Mouse (Mus musculus) hindlimb bud, embryonic 11.5 days (tissue): ENCODE results near the gene Slc2a4.
"Not testable (repeated sequence)": the region's sequence is repeated elsewhere in the genome, so short reads cannot be mapped to it uniquely, and the experiment has no call there.

ENCODE experiments used
- DNase-seq: peaks from one replicate; pipeline ENCODE4 v3.0.0-alpha.2; 2012; ENCODE audit warnings: low read depth, low spot score; ENCODE audit errors: extremely low spot score

Gene Slc2a4

DNA sequence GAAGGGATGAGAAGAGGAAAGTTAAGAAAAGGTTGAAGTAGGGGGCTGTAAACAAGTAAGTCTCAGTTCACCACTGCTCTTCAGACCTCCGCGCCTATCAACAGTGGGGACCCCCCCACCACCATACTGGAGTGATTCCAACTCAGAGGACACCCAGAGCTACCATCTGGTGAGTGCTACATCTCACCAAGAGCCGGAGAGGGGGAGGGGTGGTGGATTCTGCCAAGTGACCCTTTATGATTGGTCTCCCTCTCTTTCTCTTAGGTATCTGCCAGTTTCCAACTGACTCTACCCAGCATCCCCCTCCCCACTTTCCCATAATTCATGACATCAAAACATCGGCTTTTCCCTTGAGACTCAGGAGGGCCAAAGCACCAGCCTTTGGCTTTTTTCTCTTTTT is 7.0 kb downstream of the Slc2a4 start:
- DNase-seq: no peak

DNA sequence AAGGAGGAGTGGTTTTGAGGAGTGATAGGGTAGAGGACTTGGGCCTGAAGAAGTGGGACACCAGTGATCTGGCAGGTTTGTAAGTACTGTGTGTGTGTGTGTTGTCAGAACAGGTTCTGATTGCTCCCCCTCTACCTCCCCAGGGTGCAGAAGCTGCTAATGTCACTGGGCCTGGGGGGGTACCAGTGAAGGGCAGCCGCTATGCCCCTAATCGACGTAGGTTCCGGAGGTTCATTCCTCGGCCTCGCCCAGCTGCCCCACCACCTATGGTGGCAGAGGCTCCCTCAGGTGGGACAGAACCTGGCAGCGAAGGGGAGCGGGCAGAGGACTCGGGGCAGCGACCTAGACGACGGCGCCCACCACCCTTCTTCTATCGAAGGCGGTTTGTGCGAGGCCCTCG is 8.3 kb downstream of the Slc2a4 start:
- DNase-seq: no peak

DNA sequence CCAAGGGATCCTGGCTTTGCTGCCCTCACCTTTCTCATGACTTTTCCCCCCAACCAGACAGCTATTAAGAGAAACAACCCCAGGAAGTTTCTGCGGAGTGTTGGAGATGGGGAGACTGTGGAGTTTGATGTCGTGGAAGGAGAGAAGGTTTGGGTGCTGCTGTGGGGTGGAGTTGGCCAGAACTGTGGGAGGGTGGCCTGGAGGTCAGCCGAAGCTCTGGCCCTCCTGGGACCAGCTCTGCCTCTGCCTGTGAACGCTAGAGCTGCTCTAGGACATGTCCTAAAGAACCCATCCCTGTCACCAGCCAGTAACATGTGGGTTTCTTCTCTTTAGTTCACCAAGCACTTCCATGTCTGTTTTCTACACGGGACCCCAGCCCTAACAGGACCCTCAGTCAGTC is 8.8 kb downstream of the Slc2a4 start:
- no peak for DNase-seq

DNA sequence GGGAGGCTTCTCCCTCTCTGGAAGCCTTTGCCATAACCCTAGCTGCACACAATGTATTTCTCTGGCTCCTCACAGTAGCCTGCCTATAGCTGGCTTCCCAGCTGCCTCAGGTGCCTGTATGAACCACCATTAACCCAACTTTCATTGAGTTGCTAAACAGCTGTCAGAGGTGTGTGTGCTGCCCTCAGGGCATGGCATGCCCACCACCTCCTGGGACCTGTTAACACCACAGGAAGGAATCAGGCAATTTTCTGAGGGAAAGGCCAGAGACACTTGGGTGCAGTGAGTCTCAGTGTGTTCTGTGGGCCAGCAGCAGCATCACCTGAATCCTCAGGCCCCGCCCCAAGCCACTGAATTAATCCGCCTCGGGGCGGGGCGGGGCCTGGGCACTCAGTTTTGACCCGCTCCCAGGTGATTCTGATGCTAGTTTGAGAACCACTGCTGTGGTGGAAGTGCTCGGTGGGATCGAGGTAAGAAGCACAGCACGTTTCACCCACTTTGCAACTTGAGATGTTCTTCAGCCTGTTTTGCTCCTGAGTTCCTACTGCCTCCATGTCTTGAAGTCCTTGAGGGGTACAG is 9.5 kb downstream of the Slc2a4 start:
- DNase-seq: no peak

DNA sequence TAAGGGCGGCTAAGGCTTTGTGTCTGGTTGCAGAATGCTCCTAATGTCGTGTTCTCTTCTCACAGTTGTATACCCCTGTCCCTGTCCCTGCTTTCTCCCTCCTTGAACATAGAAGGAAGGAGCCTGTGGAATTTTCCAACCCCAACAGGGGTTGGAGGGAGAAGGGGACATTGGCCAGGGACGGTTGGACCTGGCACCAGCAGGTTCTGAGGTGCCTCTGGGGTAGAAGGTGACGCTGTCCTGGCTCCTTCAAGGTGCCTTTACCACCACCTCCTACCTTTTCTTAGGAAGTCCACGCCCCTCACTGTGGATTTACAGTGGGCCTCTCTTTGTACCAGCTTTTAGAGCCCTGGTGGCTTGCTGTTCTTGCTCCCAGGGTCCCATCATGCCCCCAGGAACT is 10.2 kb downstream of the Slc2a4 start:
- no peak for DNase-seq

DNA sequence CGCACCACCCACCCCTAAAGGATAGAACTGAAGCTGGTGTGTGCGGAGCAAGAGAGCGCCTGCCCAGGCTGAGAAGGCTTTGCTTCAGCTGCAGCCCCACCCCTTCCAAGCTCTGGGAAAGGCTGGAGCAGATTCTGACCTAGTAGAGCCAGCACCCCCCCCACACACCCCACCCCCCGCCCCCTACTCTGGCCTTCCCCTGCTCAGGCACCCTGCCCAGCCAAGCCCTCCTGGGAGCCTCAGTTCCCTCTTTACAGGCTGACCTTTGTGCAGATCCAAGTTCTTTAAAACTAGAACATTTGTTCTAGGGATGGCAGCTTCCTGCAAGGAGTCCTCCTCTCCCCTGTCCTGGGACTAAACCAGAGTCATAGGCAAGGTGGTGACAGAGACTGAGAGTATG is 10.6 kb downstream of the Slc2a4 start:
- no peak for DNase-seq

DNA sequence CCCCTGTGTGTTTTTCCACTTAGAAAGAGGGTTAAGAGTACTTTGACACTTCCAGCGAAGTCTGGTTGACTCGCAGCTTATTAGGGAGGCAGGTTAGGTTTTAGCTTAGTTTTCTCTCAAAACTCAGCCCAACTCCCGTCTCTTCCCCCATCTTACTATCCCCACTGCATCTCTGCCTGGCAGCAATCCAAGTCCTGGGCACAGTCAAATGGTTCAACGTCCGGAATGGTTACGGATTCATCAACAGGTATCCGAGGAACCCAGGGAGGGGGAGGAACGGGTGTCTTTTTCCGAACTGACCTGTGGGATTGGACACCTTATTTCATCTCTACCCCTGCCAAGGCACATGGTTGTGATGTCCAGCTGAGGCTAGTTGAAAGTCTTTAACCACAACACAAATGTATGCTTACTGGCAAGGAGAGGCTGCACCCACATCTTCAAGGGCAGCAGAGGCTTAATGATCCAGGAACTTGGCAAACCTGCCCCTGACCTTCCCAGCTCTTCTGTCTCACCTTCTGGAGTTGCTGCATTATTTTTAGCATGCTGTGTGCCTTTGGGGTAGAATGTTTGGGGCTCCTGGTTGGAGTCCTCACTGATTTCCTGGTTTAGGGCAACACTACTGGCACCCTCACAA is 11.2 kb downstream of the Slc2a4 start:
- no peak for DNase-seq

DNA sequence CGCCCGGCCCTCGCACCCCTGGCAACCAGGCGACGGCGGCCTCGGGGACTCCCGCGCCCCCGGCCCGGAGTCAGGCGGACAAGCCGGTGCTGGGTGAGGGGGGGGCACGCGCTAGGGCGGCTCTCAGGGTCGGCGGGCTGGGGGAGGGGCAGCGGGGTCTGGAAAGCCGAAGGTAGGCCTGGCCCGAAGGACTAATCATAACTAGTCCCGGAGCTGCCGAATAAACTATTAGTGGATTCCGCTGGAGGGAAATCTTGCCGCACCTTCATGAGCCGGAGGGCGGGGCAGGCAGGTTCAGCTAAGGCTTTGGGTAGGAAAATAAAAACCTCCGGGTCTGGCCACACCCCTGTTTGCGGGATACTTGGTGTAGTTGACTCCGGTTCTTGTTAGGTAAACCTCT is 11.8 kb downstream of the Slc2a4 start:
- DNase-seq: no peak

DNA sequence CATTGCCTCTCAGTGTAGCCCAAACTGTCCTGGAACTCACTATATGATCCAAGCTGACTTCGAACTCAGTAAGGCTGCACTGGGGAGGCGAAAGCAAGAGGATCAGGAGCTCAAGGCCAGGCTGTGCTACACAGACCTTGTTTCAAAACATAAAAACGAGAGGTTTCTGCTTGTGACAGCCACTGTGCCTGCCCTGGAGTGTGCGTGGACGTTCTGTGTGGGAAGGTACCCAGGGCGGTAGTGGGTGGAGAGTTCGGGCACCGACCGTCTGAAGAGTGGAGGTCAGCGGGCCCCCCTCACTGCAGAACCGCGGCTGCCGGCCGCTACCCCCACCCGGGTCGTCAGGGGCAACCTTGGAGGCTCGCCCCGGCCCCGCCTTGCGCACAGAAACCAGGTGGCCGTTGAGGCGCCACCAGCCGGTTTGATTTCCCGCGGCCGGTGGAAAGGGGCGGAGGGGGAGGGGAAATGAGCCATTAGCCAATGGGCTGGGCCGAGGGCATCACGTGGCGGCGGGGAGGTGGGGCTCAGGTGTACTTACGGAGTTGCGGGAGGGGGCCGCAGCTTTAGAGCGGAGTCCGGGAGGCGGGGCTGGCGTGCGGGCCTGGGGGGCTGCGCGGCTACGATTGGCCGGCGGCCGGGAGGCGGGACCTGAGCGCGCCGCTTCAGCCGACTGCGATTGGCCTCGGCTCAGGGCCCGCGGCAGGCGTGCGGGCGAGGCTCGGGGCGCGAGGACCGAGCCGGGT is 12.7 kb downstream of the Slc2a4 start, which contains the start of gene Ybx2:
Gene Ybx2 (plus strand): TSS at position 660 of the 743 bp plus-strand sequence.
- peak; percentile 33 for DNase-seq

DNA sequence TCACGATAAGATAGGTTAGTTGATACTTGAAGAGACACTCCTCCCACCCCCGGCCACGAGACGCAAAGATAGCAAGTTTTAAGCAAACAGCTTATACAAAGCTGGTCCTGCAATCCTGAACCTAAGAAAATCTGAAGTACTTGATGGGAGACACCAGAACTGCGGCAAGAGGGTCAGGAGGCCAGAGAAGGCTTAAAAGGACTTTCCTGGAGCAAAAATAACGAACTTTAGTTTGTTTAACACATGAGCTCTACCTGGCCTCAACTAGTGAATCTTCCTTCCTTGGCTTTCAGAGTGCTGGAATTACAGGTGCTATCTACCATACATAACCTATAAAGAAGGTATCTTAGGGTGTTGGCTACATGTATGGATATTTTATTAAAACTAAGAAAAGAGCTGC is 13.3 kb downstream of the Slc2a4 start:
- no peak for DNase-seq

DNA sequence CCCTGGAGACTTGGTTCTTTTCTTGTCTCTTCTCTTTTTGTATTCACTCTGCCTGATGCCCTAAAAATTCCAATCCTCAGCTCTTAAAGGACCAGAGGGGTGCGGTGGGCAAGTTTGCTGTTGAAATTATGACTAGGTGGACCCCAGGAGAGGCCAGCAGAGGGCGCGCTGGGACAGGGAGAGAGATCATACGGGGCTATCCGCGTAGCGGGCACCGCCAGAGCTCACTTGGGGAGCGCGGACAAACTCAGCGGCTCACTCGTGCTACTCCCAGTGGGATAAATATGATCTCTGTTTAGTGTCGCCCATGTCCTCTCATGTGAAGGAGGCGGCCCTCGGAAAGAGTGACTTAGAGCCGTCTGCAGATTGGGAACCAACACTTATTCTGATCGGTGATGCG is 13.8 kb downstream of the Slc2a4 start:
- peak; percentile 81 for DNase-seq

DNA sequence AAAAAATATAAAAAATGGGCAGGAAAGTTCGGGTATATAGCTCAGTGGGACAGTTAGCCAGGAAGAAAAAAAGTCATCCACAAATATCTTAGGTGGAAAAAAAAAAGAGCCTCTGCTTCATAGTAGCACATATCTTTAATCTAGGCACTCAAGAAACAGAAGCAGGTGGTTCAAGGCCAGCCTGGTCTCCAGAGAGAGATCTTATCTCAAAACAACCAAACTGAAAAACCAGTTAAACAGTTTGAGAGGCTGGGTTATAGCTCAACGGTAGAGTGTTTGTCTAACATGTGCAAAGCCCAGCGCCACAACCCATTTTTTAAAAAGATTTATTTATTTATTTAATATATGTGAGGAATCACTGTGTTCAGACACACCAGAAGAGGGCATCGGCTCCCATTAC is 14.9 kb downstream of the Slc2a4 start:
- no peak for DNase-seq

DNA sequence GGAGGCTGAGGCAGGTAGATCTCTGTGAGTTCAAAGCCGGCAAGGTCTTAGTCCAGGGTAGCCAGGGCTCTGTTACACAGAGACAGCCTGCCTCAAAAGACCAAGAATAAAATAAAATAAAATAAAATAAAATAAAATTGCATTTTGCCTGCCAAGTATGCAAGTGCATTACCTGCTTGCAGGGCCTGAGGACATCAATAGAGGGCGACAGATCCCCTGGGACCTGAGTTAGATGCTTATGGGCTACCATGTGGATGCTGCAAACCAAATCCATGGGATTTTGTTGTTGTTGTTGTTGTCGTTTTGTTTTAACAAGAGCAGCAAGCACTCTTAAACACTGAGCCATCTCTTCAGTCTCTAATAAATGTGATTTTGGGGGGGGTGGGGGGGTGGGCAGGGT is 15.7 kb downstream of the Slc2a4 start:
- no peak for DNase-seq

DNA sequence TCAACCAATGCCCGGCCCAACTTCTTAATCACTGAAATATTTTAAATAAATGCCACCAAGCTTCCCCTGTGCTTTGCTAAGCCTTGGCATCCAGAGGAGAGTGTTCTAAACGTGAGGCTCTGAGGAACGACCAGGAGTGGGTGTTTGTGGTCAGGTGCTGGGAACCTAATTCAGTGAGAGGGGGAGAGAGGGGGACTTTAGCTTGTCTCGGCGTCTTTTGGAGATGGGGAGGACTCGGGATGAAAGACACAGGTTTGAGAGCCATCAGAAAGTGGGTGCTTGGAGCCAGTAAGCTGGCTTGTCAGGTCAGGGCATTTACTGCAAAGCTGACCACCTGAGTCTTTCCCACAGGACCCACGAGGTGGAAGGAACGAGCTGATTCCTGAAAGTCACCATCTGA is 16.2 kb downstream of the Slc2a4 start:
- DNase-seq: no peak

DNA sequence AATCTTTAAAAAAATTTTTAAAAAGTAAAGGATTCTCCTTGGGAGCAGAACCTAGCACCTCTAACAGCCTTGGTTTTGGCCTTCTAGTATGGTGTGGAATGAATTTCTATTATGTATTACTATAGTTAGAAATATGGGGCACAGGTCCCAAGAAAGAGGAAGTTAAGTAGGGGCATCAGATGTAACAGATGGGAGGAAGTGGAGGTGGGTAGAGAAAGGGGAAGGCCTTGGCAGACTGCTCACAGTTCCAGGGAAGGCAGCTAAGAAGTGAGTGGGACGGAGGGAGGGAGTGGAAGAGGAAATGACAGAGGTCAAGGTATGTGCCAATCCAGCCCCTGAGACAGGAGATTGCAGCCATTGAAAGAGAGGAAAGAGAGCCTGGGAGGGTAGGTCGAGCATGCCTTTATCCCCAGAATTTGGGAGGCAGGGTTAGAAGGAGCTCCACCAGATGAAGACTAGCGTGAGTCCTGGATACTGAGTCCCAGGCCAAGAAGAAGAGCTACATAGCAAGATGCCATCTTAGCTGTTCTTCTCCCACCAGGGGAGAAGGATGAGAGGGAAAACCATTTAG is 16.9 kb downstream of the Slc2a4 start:
- DNase-seq: no peak

DNA sequence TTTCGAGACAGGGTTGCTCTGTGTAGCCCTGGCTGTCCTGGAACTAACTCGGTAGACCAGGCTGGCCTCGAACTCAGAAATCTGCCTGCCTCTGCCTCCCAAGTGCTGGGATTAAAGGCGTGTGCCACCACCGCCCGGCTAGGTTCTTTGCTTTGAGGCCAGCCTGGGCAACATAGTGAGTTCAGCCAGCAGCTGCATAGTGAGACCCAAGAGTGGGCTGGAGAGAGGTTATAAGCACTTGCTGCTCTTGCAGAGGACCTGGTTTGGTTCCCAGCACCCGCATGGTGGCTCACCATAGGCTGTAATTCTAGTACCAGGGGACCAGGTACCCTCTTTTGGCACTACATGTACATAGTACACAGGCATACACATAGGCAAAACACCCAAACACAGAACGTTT is 17.8 kb downstream of the Slc2a4 start:
- DNase-seq: not testable (repeated sequence)

DNA sequence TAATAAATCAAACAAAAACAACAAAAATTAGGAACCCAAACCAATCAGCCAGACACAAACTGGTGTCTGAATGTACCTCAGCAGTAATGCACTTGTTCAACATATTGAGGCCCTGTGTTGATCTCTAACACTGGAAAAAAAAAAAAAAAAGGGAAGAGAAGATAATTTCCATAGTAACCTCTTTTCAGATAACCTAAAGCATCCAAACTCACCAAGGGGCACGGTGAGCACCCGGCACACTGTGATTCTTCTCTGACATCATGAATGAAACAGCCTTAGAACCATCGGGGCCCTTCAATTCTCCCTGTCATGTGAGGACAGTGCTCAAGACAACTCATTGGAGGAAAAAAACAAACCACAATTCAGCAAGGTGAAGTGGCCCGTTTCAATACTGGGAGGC is 18.3 kb downstream of the Slc2a4 start:
- no peak for DNase-seq

DNA sequence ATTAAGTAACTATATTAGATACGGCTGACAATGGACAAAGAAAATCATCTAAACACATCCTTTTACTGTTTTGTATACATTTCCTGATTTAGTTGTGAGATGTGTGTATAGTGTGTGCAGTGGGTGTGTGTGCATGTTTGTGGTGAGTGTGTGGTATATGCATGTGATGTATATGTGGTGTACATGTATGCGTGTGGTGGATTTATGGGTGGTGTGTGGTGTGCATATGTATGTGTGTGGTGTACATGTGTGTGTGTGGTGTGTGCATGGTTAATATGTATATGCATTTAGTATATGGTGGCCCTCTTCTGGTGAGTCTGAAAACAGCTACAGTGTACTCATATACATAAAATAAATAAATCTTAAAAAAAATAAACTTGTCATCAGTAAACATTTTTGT is 20.5 kb downstream of the Slc2a4 start:
- DNase-seq: no peak

DNA sequence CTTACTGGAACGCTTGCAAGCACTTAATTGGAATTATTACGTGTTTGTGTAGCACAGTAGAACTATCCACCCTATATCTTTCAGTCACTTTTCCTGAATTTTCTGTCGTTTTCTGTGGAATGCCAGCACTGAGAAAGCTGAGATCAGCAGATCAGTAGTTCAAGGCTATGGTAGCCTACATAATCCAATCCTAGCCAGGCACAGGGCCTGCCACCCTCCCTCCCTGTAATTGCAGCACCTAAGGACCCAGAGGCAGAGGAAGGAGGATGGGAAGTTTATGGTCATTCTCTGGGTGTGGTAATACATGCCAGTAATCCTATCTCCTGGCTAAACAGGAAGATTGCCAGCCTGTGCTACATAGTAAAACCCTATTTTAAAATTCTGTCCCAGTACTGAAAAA is 25.2 kb downstream of the Slc2a4 start:
- no peak for DNase-seq

DNA sequence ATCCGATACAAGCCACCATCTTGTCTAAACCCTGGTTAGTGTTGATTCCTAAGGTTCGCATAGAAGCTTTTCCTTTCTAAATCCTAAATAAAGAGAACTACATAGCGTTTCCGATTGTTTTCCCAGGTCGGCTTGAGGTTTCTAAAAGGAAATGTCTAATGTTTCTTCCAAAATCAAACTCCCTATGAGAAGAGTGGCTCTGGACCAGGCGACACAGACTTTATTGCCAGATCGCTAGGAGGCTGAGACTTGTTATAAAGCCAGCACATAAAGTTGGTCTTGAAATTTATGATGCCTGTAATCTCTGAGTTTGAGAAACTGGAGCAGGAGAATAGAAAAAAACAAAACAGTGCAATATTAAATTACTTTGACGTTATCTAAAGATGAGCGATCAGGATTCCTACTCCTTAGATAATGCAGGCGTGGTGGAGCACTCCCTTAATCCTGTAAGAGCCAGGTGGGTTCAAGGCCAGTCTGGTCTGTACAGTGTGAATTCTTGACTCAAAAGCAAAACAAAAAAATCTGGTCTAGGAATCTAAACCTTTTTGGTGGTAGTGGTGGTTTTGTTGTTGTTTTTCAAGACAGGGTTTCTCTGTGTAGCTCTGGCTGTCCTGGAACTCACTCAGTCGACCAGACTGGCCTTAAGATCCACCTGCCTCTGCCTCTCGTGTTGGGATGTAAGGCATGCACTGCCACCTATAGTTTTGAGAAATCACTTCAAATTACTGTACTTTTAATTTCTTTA is 25.8 kb downstream of the Slc2a4 start:
- no peak for DNase-seq
